Mouse (Mus musculus) urinary bladder, adult 2 months (tissue): ENCODE data around the gene Itgb3. TPM values are rescaled to one million over a fixed set of nuclear protein-coding genes. Genes with fewer than 3 reads are reported as not detected.
"Not testable (repeated sequence)": the region's sequence is repeated elsewhere in the genome, so short reads cannot be mapped to it uniquely, and the experiment has no call there.

Experiments used
- DNase-seq: peaks from one replicate; pipeline ENCODE4 v3.0.0; 2022; ENCODE audit warnings: low spot score
- polyA plus RNA-seq: library from polyadenylated mRNA; depleted of rRNA; stranded (reverse); fragments of >200 nt; gene quantifications from 2 replicates; pipeline ENCODE4 v1.2.3, GENCODE M21; 2012; rRNA removed

Gene Itgb3
- 48.6 and 62.7 TPM in 2 replicates for polyA plus RNA-seq

DNA sequence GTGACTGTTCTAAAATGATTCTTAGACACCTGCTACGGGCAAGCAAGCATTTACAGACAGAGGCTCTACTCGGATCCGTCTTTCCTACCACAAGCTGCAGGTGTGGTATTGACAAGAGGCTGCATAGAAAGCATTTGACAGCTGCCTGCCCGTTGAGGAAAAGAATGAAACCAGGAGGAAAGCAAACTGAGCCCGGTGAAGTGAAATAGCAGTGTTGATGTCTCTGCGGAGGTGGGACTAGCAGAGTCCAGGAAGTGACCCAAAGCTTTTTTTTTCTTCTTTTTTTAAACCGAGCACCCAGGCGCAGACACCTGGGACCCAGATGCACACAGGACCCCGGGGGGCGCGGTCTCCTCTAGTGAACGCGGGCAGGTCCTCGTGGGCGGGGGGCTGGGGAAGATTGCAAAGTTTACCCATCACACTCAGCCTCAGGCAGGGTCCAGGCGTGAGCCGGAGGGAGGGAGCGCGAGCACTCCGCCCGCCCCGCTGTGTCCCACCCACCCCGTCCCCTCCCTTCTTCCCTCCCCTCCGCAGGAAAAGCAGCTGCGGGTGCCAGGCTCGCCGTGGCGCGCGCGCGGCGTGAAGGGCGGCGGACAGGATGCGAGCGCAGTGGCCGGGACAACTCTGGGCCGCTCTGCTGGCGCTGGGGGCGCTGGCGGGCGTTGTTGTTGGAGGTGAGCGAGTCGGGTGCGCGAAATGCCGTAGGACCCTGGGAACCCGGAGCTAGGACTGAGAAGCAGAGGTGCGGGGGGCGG, at the start of gene Itgb3:
Gene Itgb3 (plus strand): TSS at position 510 of the 755 bp plus-strand sequence.
- peak; percentile 58 for DNase-seq

DNA sequence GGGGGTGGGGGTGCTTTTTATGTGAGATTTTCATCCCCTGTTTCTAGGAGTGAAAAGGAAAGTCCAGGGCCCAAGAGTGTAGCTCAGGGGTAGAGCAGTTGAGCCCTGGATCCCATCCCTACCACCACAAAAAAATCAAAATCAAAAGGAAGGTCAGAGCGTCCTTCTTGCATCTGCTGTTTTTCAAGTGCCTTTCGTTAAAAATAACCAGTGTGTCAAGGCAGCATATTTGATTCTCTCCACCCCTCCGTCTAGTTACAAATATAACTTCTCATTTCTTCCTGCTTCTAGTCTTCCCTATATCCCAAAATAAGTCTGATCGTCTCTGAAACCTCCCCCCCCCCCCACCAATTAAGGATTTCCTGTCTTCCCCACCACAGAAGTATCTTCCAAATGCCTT, 49.7 kb upstream of the Itgb3 start:
- DNase-seq = no peak

DNA sequence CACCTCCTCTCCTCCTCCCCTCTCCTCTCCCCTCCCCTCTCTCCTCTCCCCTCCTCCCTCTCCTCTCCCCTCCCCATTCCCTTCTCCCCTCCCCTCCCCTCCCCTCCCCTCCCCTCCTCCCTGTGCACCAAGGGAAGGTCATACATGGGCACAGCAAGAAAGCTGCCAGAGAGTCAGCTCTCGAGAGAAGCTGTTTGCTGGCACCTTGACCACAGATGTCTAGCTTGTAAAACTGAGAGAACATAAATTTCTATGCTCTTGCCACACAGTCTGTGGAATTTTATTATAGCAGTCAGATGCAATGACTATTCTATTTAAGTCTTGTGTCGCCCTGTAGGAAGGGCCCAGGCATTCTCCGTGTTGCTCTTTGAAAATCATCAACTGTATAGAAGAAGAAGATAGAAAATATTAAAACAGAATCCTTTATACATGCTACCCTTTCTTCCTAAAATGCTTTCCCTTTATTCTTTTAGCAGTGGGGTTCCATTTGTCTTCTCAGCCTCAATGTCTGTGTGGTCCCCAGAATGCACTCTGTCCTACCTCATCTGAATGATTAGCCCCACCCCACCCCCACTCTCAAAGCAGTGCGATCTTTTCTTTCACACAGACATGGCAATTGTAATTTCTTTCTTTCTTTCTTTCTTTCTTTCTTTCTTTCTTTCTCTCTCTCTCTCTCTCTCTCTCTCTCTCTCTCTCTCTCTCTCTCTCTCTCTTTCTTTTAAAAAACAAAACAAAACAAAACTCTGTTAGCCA, 49.0 kb upstream of the Itgb3 start:
- no peak for DNase-seq

DNA sequence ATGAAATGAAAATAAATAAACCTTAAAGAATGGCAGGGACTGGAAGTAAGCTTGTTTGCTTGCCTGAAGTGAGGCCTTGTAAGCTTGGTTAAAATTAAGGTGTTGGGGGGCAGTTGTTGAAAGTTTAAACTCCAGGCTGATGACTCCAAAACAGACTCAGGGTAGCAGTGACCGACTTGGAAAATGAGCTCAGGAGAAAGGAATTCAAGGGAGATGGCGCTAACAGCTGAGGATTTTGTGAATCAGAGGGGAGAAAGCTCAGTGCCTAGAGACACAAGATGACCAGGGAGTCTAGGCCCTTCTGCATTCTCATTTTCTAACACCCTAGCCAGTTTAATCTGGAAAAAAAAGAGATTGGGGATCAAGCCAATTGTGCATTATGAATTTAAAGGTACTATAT, 46.8 kb upstream of the Itgb3 start:
- DNase-seq = no peak

DNA sequence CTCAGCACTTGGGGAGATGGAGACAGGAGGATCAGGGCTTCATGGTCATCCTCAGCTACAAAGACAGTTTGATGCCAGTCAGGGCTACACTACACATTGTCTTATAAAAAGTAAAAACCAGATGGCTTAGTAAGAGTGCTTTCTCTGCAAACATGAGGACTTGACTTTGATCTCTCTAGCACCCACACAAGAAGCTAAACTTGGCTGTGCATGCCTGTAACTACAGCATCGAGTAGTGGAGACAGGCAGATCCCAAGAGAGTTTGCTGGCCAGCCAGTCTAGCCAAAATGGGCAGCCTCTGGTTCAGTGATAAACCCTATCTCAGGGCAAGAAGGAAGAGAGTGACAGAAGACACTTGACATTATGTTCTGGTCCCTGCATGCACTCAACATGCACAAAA, 44.3 kb upstream of the Itgb3 start:
- no peak for DNase-seq

DNA sequence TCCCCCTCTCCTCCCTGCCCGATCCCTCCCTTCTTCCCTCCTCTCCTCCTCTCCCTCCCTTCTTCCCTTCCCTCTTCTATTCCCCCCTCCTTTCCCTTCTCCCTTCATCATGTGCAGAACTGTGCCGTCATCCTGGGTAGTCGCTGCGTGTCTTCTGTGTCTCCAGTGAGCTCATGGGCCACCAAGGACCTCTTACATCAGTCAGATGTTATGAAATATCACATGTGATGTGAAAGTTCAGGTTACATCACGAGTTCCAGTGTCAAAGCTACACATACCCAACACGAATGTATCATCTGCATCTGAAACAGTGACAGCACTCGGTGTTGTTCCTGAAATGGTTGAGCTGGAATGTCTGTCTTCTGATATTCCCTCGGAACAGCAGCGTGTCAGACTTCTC, 42.6 kb upstream of the Itgb3 start:
- DNase-seq = no peak

DNA sequence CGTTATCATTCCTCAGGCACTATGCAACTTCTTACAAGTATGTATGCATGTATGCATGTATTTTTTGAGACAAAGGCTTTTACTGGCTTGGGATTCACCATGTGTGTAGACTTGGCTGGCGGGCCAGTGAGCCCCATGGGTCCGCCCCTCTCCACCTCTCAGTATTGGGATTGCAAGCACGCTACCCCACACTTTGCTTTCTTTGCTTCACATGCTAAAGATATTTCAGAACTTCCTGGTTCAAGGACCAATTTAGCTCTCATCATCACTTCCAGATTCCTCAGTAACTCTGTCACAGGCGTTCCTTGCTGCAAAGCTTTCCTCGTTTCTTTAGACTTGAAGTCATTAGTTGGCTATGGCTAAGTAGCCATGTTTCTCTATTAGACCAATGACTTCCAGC, 41.7 kb upstream of the Itgb3 start:
- DNase-seq = no peak

DNA sequence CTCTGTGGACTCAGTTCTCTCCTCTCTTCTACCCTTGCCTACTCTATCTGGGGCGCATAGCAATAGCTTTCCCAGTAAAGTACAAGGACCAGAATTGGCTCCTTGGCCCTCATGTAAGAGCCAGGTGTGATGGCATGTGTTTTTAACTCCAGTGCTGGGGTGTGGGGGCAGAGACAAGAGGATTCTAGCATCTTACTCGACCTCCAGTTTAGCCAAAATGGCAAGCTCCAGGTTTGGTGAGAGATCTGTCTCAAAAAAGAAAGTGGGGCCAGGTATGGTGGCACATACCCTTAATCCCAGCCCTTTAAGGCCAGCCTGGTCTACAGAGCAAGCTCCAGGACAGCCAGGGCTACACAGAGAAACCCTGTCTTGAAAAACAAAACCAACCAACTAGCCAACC, 41.0 kb upstream of the Itgb3 start:
- DNase-seq = no peak

DNA sequence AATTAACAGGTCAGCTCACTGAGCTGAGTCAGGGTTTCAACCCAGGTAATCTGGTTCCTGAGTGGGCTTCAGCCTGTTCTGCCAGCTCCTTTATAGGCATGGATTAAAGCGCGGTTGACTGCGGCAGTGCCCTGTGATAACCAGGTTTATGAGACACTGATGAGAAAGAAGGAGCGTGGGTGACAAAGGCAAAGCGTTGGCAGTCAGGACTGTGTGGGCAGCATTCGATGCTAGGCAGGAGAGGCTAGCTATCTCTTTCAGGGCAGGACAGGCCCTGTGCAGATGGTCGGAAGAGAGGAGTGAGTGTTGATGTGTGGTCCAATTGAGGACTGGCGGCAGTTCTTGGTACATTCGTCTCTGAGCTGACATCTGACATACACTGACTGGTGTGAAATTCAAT, 40.1 kb upstream of the Itgb3 start:
- DNase-seq = no peak

DNA sequence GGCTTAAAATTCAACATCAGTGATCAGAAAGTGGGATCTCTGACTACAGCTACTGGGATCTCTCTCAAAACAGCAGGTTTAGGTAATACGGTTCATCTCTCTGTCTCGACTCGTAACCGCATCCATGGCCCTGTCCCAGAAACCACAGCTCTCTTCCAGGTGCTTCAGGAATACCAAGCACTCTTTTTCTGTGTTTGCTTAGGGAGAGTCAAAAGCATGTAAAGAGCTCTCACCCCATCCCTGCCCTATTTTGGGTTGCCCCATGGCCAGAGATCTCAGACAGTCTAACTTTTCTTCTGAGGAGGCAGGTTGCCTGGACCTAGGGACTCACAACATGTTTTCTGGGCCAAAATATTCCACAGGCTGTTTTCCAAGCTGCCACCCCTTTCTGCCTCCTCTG, 39.5 kb upstream of the Itgb3 start:
- no peak for DNase-seq

DNA sequence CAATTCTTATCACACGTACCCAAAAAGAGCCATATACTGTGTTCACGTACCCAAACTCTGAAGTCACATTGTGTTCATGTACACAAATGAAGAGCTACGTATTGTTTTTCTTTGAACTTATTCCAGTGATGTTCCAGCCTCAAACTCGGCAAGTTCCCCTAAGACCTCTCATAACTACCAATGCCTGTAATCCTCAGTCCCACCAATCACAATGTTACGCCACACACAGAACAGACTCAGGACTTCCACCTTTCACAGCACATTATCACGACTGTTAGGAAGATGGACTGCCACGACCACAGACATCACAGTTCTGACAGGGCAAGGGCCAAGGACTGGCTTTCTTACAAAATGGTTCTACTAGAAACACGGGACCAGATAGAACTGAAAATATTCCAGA, 37.3 kb upstream of the Itgb3 start:
- DNase-seq = not testable (repeated sequence)

DNA sequence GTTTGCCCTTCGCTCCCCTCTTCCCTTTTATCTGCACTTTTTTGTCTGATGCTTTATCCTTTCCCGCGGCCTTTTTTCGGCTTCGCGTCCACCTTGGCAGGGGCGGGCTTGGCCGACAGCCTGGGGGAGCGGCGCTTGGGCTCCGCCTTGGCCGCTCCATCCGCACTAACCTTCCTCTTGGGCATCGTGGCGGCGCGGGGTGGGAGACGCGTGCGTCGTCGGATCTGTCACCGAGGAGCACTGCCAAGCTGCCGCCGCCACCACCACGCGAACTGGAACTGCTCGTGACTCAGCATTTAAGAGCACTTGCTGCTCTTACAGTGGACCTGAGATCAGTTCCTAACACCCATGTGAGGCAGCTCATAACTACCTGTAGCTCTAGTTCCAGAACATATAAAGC, 36.4 kb upstream of the Itgb3 start:
- DNase-seq = peak; percentile 33

DNA sequence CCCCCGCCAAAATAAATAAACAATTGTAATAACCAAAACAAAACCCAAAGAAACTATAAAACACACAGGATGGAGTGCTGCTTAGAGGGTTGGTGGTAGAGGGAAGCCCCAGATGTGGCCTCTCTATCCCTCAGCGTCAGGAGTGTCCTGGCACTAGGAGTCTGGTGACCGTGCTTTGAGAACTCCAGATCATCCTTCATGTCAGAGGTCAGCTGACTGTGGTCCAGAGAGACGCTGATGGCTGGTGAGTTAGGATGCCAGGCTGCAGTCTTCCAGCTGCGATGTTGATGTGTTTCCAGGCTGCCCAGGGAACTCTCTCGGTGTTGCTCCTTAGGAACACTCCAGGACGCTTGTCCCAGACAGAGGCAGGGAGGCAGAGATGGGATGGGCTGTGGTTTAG, 35.7 kb upstream of the Itgb3 start:
- DNase-seq = no peak

DNA sequence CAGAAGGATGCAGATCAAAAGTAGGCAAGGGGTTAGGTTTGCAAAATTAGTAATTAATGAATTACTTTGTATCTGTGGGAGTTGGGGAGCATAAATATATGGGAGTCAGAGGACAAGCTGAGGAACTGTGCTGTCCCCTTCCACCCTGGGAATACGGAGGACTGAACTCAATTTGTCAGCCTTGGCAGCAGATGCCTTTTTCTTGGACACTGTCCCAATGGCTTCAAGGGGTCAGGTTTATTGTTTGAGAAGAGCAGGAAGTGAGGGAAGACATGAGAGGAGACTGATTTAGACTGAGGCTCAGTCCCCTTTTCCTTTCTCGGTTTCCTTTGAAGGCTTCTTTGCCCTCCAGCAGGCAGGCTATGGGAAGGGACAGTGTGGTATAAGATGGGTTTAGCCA, 35.2 kb upstream of the Itgb3 start:
- DNase-seq = no peak

DNA sequence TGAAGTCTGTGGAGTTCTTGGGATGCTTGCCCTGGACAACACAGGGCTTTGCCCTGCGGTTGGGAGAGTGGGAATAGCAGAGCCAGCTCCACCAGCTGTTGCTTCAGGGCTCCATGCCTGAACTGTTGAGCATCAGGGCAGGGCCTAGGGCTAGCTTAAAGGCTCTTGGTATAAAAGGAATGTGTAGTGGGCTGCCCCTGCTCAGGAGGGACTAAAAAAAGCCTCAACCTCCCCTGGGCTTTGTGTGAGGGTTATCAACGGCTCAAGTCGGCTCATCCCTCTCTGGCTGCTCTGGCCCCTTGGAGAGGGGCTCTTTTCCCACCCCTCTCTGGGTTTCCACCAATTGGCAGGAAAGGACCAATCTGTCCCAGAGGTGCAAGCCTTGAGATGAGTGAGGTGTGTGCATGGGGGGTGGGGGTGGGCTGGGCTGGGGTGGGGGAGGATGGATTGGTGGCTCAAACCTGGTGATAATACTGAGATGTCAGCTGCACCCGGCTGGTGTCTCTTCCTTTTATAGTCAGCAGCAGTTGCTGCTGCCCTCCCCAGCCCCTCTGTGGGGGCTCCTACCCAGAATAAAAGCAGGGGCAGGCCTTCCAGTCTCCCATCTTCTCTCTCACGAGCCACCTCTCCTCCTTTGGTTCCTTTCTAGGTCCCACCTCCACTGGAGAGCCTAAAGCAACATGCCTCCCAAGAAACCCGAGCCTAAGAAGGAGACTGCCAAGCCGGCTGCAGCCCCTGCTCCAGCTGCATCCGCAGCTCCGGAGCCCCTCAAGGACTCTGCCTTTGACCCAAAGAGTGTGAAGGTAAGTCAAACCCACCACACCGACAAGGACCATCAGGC, 30.8 kb upstream of the Itgb3 start:
- no peak for DNase-seq

DNA sequence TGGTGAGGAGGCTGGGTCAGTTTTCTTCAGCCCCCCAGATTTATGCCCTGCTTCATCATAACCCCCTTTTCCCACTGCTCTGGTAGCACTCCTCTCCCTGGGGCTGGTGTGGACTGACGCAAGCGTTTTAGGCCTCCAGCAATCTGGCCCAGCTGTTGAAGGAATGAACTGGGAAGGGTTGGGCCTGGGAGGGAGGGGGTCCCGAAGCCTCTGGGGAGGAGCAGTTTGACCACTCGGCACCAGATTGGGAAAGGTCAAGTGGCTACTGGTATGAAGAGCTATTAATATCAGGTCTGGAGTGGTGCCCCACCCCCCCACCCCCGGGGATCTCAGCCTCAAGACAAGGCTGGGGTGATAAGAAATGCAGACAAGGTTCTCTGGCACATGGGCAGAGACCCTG, 29.7 kb upstream of the Itgb3 start:
- DNase-seq = no peak

DNA sequence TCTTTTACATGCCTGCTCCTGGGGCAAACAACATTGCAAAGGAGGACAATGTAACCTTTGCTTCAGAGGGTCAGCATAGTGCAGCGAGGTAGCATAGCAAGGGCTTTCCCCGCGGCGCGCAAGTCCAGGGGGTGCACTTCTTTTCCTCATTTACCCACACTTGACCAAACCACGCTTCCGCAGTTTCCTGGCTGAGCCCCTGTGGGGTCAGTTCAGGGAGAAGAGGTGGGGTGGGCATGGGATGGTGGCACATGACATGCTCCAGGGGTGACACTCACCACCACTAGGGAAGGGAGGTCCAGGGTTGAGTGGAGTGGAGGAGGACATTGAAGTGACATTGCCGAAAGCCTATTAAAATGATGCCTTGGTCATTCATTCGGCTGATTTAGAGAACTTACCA, 28.7 kb upstream of the Itgb3 start:
- no peak for DNase-seq

DNA sequence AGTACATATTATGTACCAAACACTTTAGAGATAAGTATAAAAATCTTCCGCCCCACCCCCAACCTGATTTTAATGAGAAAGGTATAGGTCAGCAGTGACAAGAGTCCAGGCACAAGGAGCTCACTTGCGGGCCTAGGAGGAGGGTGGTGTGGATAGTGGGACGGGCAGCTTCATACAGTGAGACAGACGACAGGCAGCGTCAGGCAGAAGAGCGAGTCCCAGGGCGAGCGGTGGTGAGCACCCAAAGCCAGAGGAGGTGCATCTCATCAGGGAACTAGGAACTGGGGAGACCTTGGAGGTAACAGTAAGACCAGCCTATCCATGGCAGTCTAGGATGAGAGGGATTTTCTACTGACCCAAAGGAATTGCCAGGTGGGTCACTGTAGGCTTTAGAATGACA, 28.2 kb upstream of the Itgb3 start:
- DNase-seq = no peak

DNA sequence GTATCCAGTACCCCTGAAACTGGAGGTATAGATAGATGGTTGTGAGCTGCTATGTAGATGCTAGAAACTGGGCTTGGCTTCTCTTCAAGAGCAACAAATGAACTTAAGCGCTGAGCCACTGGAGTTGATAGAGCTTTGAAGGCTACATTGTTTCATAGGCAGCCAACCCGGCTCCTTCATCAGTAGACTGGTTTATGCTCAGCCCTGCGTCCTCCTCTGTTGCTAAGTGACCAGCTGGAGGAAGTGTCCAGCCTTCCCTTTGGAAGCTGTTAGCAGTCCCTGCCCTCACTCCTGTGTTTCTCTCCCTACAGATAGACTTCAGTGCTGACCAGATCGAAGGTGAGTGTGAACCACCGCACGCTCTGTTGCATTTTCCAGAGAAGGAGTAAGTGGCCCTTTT, 27.7 kb upstream of the Itgb3 start:
- no peak for DNase-seq

DNA sequence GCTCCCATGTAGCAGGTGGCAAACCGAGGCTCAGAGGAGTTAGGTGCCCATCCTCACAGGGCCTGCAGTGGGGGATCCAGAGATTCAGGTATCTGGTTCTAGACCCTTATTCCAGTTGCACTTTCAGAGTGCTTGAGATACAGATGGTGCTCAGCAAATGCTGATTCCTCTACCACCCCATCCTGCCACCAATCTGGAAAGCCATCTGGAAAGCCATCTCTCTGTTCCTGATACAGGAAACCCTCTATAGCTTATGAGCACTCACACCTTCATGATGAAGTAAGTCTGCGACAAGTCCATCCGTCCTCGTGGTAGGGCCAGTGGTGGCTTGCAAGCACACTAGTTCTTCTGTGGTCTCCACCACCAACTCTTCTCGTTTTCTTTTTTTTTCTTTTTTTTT, 27.2 kb upstream of the Itgb3 start:
- no peak for DNase-seq

DNA sequence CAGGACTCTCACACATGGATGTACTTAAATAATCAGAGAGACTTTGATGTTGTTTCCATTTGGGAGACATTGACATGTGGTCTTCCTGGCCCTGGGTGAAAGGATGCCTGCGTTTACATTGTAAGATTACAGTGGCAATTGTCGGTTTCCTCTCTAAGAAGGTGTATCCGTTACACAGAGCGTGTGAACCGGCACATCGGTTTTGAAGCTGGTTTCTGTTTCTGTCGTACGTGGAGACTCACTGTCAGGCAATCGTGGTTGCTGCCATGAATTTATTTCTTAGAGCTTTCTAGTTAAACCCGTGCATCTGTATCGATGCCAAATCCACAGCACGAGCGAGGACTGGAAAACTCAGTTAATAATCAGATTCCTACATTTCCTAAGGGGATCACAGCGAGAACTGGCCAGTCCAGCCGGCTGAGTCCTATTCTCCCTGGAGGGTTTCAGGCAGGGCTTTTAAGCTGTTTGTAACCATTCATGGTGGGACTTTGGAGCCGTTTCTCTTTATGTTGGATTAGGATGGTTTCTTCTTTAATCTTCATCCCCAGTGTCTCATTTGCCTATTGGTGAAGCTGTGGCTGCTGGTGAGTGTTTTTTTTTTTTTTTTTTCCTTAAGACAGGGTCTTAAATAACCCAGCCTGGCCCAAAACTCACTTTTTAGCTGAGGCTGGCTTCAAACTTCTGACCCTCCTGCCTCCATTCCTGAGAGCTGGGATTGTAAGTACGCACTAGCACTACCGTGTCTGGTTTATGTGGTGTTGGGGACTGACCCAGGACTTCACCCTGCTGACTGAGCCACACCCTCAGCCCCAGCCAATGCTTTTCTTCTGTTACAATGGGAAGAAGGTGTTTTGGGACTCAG, 26.1 kb upstream of the Itgb3 start:
- DNase-seq = no peak

DNA sequence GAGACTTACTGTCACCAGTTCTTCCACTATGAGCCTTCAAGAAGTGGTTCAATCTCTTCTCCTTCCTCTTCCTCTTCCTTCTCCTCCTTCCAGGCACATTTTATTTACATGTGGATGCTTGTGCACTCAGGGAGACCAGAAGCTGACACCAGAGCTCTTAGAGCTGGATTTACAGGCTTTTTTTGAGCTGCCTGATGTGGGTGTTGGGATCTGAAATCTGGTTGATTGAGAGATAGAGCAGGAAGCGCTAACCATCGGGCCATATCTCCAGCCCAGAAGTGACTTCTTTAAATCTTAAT, 25.5 kb upstream of the Itgb3 start:
- no peak for DNase-seq
